14 mouse cellular contexts compared by ENCODE assay signal in genomic region chr13:104640694-104641454, GRCm38 (mm10).
DNase-seq lines count a peak whose midpoint lies in the region; ATAC-seq and TF ChIP-seq lines count a peak whose summit lies in the region.
"Had no signal": no experiment of that assay in that cellular context is flagged by ENCODE, and none has a peak within 500 bp of the region (broad histone marks: within the 10 kb centered on the region; RNA-seq: fewer than 3 reads in every experiment).

No protein-coding gene starts in this region.

- no peaks in the 10 kb centered on the region for H3K9me3 ChIP-seq in lung, embryonic 15.5 days
- H3K9me3 ChIP-seq in limb, embryonic 10.5 days (replicated peaks) = no peaks in the 10 kb centered on the region
- H3K9me3 ChIP-seq in stomach, embryonic 16.5 days (replicated peaks; ENCODE audit: control insufficient read depth, low read length) = no peaks in the 10 kb centered on the region
- H3K9me3 ChIP-seq: embryonic facial prominence, embryonic 10.5 days; forebrain, embryonic 10.5 days; neural tube, embryonic 12.5 days had no signal

- no peaks in the 10 kb centered on the region for H3K27me3 ChIP-seq in lung, embryonic 15.5 days
- H3K27me3 ChIP-seq in kidney, adult 2 months (replicated peaks; ENCODE audit: control insufficient read depth, insufficient read depth, low read length) = no peaks in the 10 kb centered on the region
- H3K27me3 ChIP-seq in limb, embryonic 10.5 days (ENCODE audit: low read depth, poor library complexity, severe bottlenecking) = no peaks in the 10 kb centered on the region
- H3K27me3 ChIP-seq in stomach, embryonic 16.5 days (ENCODE audit: control insufficient read depth, insufficient read depth, low read length) = no peaks in the 10 kb centered on the region
- H3K27me3 ChIP-seq: neural tube, embryonic 12.5 days had no signal

- no peak overlapping the region for H3K4me3 ChIP-seq in lung, embryonic 15.5 days
- no peak overlapping the region for H3K4me3 ChIP-seq in kidney, adult 2 months (ENCODE audit: insufficient read depth, low read depth, low read length)
- no peak overlapping the region for H3K4me3 ChIP-seq in limb, embryonic 10.5 days
- no peak overlapping the region for H3K4me3 ChIP-seq in stomach, embryonic 16.5 days (replicated peaks; ENCODE audit: low read length)
- H3K4me3 ChIP-seq: embryonic facial prominence, embryonic 10.5 days; forebrain, embryonic 10.5 days; neural tube, embryonic 12.5 days had no signal

- WGBS in lung, embryonic 15.5 days = 42% methylated on average over 5 of the region's 5 CpGs
- WGBS in kidney, adult 2 months = 38% methylated on average over 5 of the region's 5 CpGs
- WGBS in limb, embryonic 10.5 days = 86% methylated on average over 5 of the region's 5 CpGs
- 60% methylated on average over 5 of the region's 5 CpGs for WGBS in stomach, embryonic 16.5 days

- no peak overlapping the region for H3K4me2 ChIP-seq in lung, embryonic 15.5 days
- no peak overlapping the region for H3K4me2 ChIP-seq in stomach, embryonic 16.5 days (ENCODE audit: low read depth, low read length)
- H3K4me2 ChIP-seq: midbrain, embryonic 11.5 days; neural tube, embryonic 12.5 days had no signal

- no peak for DNase-seq in lung, postnatal 14 days
- peak; percentile 94 for DNase-seq in kidney, adult 2 months
- DNase-seq in limb, embryonic 10.5 days (ENCODE audit: low spot score) = no peak
- no peak for DNase-seq in left cerebral cortex, adult 9 months (ENCODE audit: low spot score in 2 of 2)
- DNase-seq in thymus, adult 18-20 months = no peak
- DNase-seq: adrenal gland, postnatal 25 days; cerebellum, adult 18-20 months; gastrocnemius, postnatal 14 days had no signal

- no peak for TF ChIP-seq POLR2A in kidney, adult 2 months (IDR thresholded peaks at IDR 0.05; ENCODE audit: low read depth, low read length)

- no peaks in the 10 kb centered on the region for H3K36me3 ChIP-seq in lung, embryonic 15.5 days
- no peaks in the 10 kb centered on the region for H3K36me3 ChIP-seq in kidney, adult 2 months (ENCODE audit: control insufficient read depth, insufficient read depth, low read length)
- peaks cover 2% of the 10 kb centered on the region; the same call in 1 of the 2 replicates for H3K36me3 ChIP-seq in limb, embryonic 10.5 days
- H3K36me3 ChIP-seq in stomach, embryonic 16.5 days (ENCODE audit: control insufficient read depth, insufficient read depth, low read length) = no peaks in the 10 kb centered on the region
- H3K36me3 ChIP-seq: neural tube, embryonic 12.5 days had no signal

- H3K9ac ChIP-seq in lung, embryonic 15.5 days = no peak overlapping the region
- H3K9ac ChIP-seq in stomach, embryonic 16.5 days (ENCODE audit: low read length) = no peak overlapping the region
- H3K9ac ChIP-seq: neural tube, embryonic 12.5 days had no signal

- H3K4me1 ChIP-seq in lung, embryonic 15.5 days = peaks cover 6% of the 10 kb centered on the region; the same call in 1 of the 2 replicates
- peaks cover 22% of the 10 kb centered on the region for H3K4me1 ChIP-seq in kidney, adult 2 months (ENCODE audit: control insufficient read depth, insufficient read depth, low read length)
- H3K4me1 ChIP-seq in limb, embryonic 10.5 days = peaks cover 19% of the 10 kb centered on the region
- 0 out of 2 replicates have a peak, but pooled peaks cover 4% of the 10 kb centered on the region for H3K4me1 ChIP-seq in stomach, embryonic 16.5 days (ENCODE audit: control insufficient read depth, insufficient read depth, low read length)
- H3K4me1 ChIP-seq: neural tube, embryonic 12.5 days had no signal

- H3K27ac ChIP-seq in lung, embryonic 15.5 days = peak overlapping the region; percentile 16; the same call in 1 of the 2 replicates
- H3K27ac ChIP-seq in kidney, adult 2 months (ENCODE audit: insufficient read depth, low read depth, low read length) = peak overlapping the region; percentile 99
- peak overlapping the region; percentile 53; the same call in 1 of the 2 replicates for H3K27ac ChIP-seq in limb, embryonic 10.5 days
- H3K27ac ChIP-seq in stomach, embryonic 16.5 days (ENCODE audit: low read length) = peak overlapping the region; percentile 10; the same call in 1 of the 2 replicates
- H3K27ac ChIP-seq: embryonic facial prominence, embryonic 10.5 days; forebrain, embryonic 10.5 days; neural tube, embryonic 12.5 days had no signal

- no peak for TF ChIP-seq CTCF in kidney, adult 2 months (conservative IDR thresholded peaks at IDR 0.05; ENCODE audit: insufficient read depth, insufficient read length, low read depth, low read length)

- ATAC-seq in lung, embryonic 15.5 days (ENCODE audit: borderline replicate concordance, extremely low read depth, low FRiP score, low TSS enrichment) = no peak
- peak; percentile 29; the same call in 1 of the 2 replicates for ATAC-seq in stomach, embryonic 16.5 days (ENCODE audit: insufficient read depth, low FRiP score)

Comparison
In these comparisons a context has a peak if more than half of its experiments do, and no peak if none do; other contexts are left out.
1. H3K27ac ChIP-seq: peak in every context shown above with its lines; median percentile 99 in kidney, adult 2 months; 53 in limb, embryonic 10.5 days; 16 in lung, embryonic 15.5 days; 10 in stomach, embryonic 16.5 days.